Mouse (Mus musculus) kidney, embryonic 14.5 days (tissue): ENCODE data around the gene Tpp1. TPM values are rescaled to one million over a fixed set of nuclear protein-coding genes. Genes with fewer than 3 reads are reported as not detected.
A peak's percentile ranks its signal among the peaks of the same experiment; 100 is the strongest.
"Not testable (repeated sequence)": the region's sequence is repeated elsewhere in the genome, so short reads cannot be mapped to it uniquely, and the experiment has no call there.

Experiments used
- ATAC-seq: fragments of 200-750 bp; cut with Nextera tagmentation; 2 replicates; pipeline ENCODE4 v1.8.0; 2017; ENCODE audit warnings: moderate number of reproducible peaks, mild to moderate bottlenecking, moderate TSS enrichment, moderate library complexity; ENCODE audit not compliant: low FRiP score, low TSS enrichment
- H3K27ac ChIP-seq: fragments of 300-500 bp; sonication (generic); 2 replicates; pipeline ENCODE4 v1.5.1; 2014; ENCODE audit warnings: low read depth, mild to moderate bottlenecking, low read length, moderate library complexity, mixed read lengths
- H3K27me3 ChIP-seq: fragments of 300-500 bp; sonication (generic); 2 replicates; pipeline ENCODE4 v1.6.1; 2014; ENCODE audit warnings: mild to moderate bottlenecking, low read length; ENCODE audit not compliant: control insufficient read depth, insufficient read depth
- H3K36me3 ChIP-seq: fragments of 300-500 bp; sonication (generic); 2 replicates; pipeline ENCODE4 v1.6.1; 2014; ENCODE audit warnings: low read length, mixed read lengths; ENCODE audit not compliant: control insufficient read depth, insufficient read depth
- H3K4me1 ChIP-seq: fragments of 300-500 bp; sonication (generic); 2 replicates; pipeline ENCODE4 v1.6.1; 2014; ENCODE audit warnings: low read length, mixed read lengths; ENCODE audit not compliant: control insufficient read depth, insufficient read depth
- H3K4me2 ChIP-seq: fragments of 300-500 bp; sonication (generic); replicated peaks from 2 replicates; pipeline ENCODE4 v1.6.1; 2014; ENCODE audit warnings: low read depth, mild to moderate bottlenecking, low read length
- H3K4me3 ChIP-seq: fragments of 300-500 bp; sonication (generic); 2 replicates; pipeline ENCODE4 v1.5.1; 2014; ENCODE audit warnings: mild to moderate bottlenecking, low read length
- H3K9ac ChIP-seq: fragments of 300-500 bp; sonication (generic); 2 replicates; pipeline ENCODE4 v1.6.1; 2014; ENCODE audit warnings: low read depth, mild to moderate bottlenecking, low read length, moderate library complexity
- H3K9me3 ChIP-seq: fragments of 300-500 bp; sonication (generic); 2 replicates; pipeline ENCODE4 v1.6.1; 2016; ENCODE audit warnings: low read length; ENCODE audit not compliant: control insufficient read depth
- WGBS: fragments of 180-500 bp; shearing (Covaris S2); extraction: QIAGEN DNeasy Blood & Tissue Kit; methylation state at CpG from one replicate; pipeline ENCODE4 v1.1.7; 2014; 5-methylcytosine and 5-hydroxymethylcytosine counted together
- polyA plus RNA-seq: library from polyadenylated mRNA; unstranded; fragments of >200 nt; fragmentation: Nextera tagmentation; extraction: Ambion mirVana; gene quantifications from 2 replicates; pipeline ENCODE4 v1.2.1, GENCODE M21; 2014

Gene Tpp1
- polyA plus RNA-seq, 1 experiment from 2014 or later: 86.4 TPM

DNA sequence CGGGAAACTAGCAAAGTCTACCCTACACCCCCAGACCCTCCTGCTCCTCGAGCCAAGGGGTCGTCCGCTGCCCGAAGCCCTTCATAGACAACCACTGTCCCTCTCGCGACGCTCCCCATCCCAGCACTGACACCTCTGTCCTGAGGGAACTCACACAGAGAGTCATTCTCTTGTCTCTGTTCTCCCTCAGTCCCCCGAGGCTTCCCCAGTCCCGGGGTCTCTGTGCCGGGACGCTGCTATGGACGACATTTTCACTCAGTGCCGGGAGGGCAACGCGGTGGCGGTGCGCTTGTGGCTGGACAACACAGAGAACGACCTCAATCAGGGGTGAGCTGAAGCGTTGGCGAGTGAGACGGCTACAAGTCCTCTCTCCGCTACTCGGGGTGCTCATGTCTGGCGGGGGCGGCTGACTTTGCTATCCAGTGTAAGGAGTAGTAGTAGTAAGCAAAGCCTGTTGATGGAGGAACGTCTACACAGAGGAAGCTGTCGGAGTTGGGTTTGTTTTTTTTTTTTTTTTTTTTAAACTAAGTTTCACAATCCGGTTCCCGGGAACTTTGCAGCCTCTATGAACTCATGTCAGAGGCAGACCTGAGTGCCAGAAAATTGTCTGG lies 15.0 kb downstream of the Tpp1 start, which contains the start of gene Rrp8:
TSS of gene Rrp8 (minus strand) at position 475 of the 611 bp plus-strand sequence.
- H3K9ac ChIP-seq: peak within 1 kb of the TSS; percentile 90
- WGBS: 0% methylated on average over 30 of the region's 30 CpGs
- H3K36me3 ChIP-seq: peaks cover 53% of the 10 kb centered on the region
- H3K4me3 ChIP-seq: peak within 1 kb of the TSS; percentile 90
- peak within 1 kb of the TSS; percentile 50 for H3K4me2 ChIP-seq
- no peaks in the 10 kb centered on the region for H3K27me3 ChIP-seq
- 0 out of 2 replicates have a peak, but pooled peaks have one; percentile 1 for ATAC-seq
- H3K9me3 ChIP-seq: no peaks in the 10 kb centered on the region
- peaks cover 22% of the 10 kb centered on the region for H3K4me1 ChIP-seq
- peak within 1 kb of the TSS; percentile 83 for H3K27ac ChIP-seq

GRCm38 (mm10) chr7:105736264-105736901 lies 15.7 kb downstream of the Tpp1 start, which contains the start of gene Ilk:
Gene Ilk (plus strand): TSS chr7:105736592.
- H3K9ac ChIP-seq: peak within 1 kb of the TSS; percentile 90
- WGBS: under 1% methylated on average over 56 of the region's 62 CpGs
- H3K9me3 ChIP-seq: no peaks in the 10 kb centered on the region
- H3K36me3 ChIP-seq: peaks cover 53% of the 10 kb centered on the region
- peak within 1 kb of the TSS; percentile 83 for H3K27ac ChIP-seq
- peaks cover 22% of the 10 kb centered on the region for H3K4me1 ChIP-seq
- peak within 1 kb of the TSS; percentile 50 for H3K4me2 ChIP-seq
- peak; percentile 98 for ATAC-seq
- peak within 1 kb of the TSS; percentile 90 for H3K4me3 ChIP-seq
- H3K27me3 ChIP-seq: no peaks in the 10 kb centered on the region

DNA sequence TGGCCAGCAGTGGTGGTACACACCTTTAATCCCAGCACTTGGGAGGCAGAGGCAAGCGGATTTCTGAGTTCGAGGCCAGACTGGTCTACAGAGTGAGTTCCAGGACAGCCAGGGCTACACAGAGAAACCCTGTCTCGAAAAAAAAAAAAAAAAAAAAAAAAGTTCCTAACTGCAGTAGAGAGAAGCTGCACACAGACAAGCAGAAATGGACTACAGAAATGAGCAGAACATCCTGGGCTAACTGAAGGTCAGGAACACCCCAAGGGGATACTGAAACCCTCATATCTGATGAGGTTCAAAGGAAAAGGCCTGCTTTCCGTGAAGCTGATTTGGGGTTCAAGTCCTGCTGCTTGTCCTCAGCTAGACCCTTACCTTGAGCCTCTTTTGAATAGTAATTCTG lies 16.6 kb downstream of the Tpp1 start:
- H3K4me1 ChIP-seq: peaks cover 22% of the 10 kb centered on the region
- H3K4me3 ChIP-seq: peak overlapping the region; percentile 90
- H3K9ac ChIP-seq: peak overlapping the region; percentile 90
- peaks cover 51% of the 10 kb centered on the region for H3K36me3 ChIP-seq
- ATAC-seq, H3K27ac ChIP-seq, H3K27me3 ChIP-seq, H3K9me3 ChIP-seq: not testable (repeated sequence)
- 44% methylated on average over 4 of the region's 4 CpGs for WGBS
- peak overlapping the region; percentile 50 for H3K4me2 ChIP-seq

- Histone ChIP-seq H3K9ac (peak overlapping the region; percentile 90), H3K27me3 (no peaks in the 10 kb centered on the region), H3K36me3 (peaks cover 49% of the 10 kb centered on the region), H3K9me3 (no peaks in the 10 kb centered on the region), H3K4me2 (no peak overlapping the region), H3K4me1 (peaks cover 22% of the 10 kb centered on the region), H3K27ac (no peak overlapping the region), H3K4me3 (no peak overlapping the region)
- ATAC-seq: no peak
- 87% methylated on average over 8 of the region's 8 CpGs for WGBS
Observed at GRCm38 (mm10) chr7:105734826-105735225, 17.2 kb downstream of the Tpp1 start.

DNA sequence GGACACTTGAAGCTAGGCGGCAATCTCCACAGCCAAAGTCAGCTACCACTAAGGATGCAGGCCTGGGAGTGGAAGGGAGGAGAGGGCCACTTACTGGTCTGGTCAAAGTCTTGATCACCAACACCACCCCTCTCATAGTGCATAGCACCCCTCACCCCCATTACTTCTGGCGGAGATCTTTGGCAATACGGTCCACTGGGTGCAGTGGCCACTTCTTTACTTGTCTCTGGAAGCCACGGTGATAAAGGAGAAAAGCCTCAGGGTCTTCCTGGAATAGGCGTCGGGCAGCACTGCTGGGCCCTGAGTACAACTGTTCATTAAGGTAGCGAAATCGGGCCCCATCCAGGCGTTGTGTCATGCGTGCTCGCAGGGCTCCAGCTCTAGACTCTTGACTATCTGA lies 18.2 kb downstream of the Tpp1 start:
- H3K27me3 ChIP-seq: no peaks in the 10 kb centered on the region
- H3K9ac ChIP-seq: no peak overlapping the region
- peaks cover 17% of the 10 kb centered on the region for H3K4me1 ChIP-seq
- no peak overlapping the region for H3K4me3 ChIP-seq
- no peaks in the 10 kb centered on the region for H3K9me3 ChIP-seq
- 94% methylated on average over 11 of the region's 11 CpGs for WGBS
- H3K36me3 ChIP-seq: peaks cover 54% of the 10 kb centered on the region
- no peak overlapping the region for H3K27ac ChIP-seq
- H3K4me2 ChIP-seq: no peak overlapping the region
- no peak for ATAC-seq

DNA sequence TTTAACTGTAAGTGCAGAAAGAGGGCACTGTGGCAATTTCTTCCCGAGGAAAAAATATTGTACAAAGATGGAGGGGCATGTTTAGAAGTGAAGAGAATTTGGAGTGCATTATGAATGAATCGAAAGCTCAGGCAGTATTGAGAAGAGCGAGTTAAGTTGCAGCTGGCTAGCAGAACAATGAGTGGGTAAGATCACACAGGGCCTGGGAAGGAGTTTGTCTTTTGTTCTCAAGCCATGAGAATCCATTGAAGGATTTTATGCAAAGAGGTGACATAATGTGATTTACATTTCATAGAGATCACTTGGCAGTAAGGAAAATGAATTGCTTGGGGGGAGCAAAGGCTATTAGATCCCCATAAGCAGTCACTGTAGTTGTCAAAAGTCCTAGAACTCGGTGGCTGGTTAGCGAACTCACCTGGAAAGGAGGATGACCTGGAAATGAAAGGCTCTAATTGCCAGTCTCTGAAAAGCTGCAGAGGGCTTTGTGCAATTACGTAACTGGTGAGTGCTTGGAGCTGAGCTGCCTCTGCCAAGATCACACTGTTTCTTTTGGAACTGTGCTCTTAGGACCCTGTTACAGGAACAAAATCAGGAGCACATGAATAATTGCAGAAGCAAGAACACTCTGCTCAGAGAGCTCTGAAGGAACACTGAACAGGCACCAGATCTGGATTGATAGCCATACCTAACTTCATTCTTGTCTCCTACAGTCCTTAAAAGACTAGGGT lies 23.2 kb downstream of the Tpp1 start:
- Histone ChIP-seq H3K27ac (no peak overlapping the region), H3K4me2 (no peak overlapping the region), H3K27me3 (no peaks in the 10 kb centered on the region), H3K9me3 (no peaks in the 10 kb centered on the region), H3K36me3 (peaks cover 49% of the 10 kb centered on the region), H3K4me3 (no peak overlapping the region), H3K4me1 (no peaks in the 10 kb centered on the region), H3K9ac (no peak overlapping the region)
- no peak for ATAC-seq
- 86% methylated on average over 6 of the region's 6 CpGs for WGBS

DNA sequence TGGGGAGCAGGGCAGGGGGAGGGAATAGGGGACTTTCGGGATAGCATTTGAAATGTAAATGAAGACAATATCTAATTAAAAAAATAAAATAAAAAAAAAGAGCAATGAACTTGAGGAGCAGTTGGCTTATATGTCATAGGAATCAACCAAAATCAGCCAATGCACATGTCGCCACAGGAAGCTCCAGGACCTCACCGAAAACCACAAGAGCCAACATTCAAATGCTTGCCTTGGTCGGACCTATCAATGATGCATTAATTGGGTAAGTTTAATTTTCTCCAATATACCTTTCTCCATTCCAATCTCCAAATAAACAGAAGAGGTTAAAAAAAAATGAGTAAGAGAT lies 25.1 kb downstream of the Tpp1 start:
- WGBS: 95% methylated on average over 4 of the region's 4 CpGs
- peak; percentile 16; the same call in 1 of the 2 replicates for ATAC-seq
- no peak overlapping the region for H3K27ac ChIP-seq
- H3K4me2 ChIP-seq: no peak overlapping the region
- peaks cover 30% of the 10 kb centered on the region for H3K36me3 ChIP-seq
- no peak overlapping the region for H3K9ac ChIP-seq
- no peaks in the 10 kb centered on the region for H3K27me3 ChIP-seq
- H3K4me1 ChIP-seq: no peaks in the 10 kb centered on the region
- no peak overlapping the region for H3K4me3 ChIP-seq
- H3K9me3 ChIP-seq: no peaks in the 10 kb centered on the region

GRCm38 (mm10) chr7:105726144-105726979 lies 25.7 kb downstream of the Tpp1 start:
- no peak overlapping the region for H3K27ac ChIP-seq
- WGBS: 77% methylated on average over 4 of the region's 4 CpGs
- H3K27me3 ChIP-seq: no peaks in the 10 kb centered on the region
- peak; percentile 88 for ATAC-seq
- no peaks in the 10 kb centered on the region for H3K4me1 ChIP-seq
- no peak overlapping the region for H3K4me3 ChIP-seq
- H3K9ac ChIP-seq: no peak overlapping the region
- no peak overlapping the region for H3K4me2 ChIP-seq
- peaks cover 25% of the 10 kb centered on the region; the same call in 1 of the 2 replicates for H3K36me3 ChIP-seq
- H3K9me3 ChIP-seq: no peaks in the 10 kb centered on the region
